Mouse (Mus musculus) midbrain, embryonic 14.5 days (tissue): ENCODE results near the gene Ptpn1. TPM values are rescaled to one million over a fixed set of nuclear protein-coding genes. Genes with fewer than 3 reads are reported as not detected.

Experiments
- ATAC-seq: fragments of 200-750 bp; cut with Nextera tagmentation; 2 replicates; pipeline ENCODE4 v1.8.0; 2017; ENCODE audit warnings: moderate number of reproducible peaks, moderate library complexity; ENCODE audit not compliant: low FRiP score, low TSS enrichment
- DNase-seq: peaks from one replicate; pipeline ENCODE4 v3.0.0-alpha.2; 2015
- H3K27ac ChIP-seq: fragments of 300-500 bp; sonication (generic); replicated peaks from 2 replicates; pipeline ENCODE4 v1.5.1; 2014; ENCODE audit warnings: mild to moderate bottlenecking, low read depth, low read length, moderate library complexity
- H3K27me3 ChIP-seq: fragments of 300-500 bp; sonication (generic); 2 replicates; pipeline ENCODE4 v1.6.1; 2014; ENCODE audit warnings: low read length, control low read depth, mixed read lengths; ENCODE audit not compliant: control insufficient read depth, insufficient read depth
- H3K36me3 ChIP-seq: fragments of 300-500 bp; sonication (generic); 2 replicates; pipeline ENCODE4 v1.6.1; 2014; ENCODE audit warnings: low read length, control low read depth; ENCODE audit not compliant: control insufficient read depth, insufficient read depth
- H3K4me1 ChIP-seq: fragments of 300-500 bp; sonication (generic); 2 replicates; pipeline ENCODE4 v1.6.1; 2014; ENCODE audit warnings: mild to moderate bottlenecking, antibody characterized with exemption, low read length, control low read depth; ENCODE audit not compliant: control insufficient read depth, insufficient read depth
- H3K4me2 ChIP-seq: fragments of 300-500 bp; sonication (generic); 2 replicates; pipeline ENCODE4 v1.6.1; 2014; ENCODE audit warnings: mild to moderate bottlenecking, low read length, moderate library complexity
- H3K4me3 ChIP-seq: fragments of 300-500 bp; sonication (generic); replicated peaks from 2 replicates; pipeline ENCODE4 v1.5.1; 2014; ENCODE audit warnings: low read depth, low read length
- H3K9ac ChIP-seq: fragments of 300-500 bp; sonication (generic); replicated peaks from 2 replicates; pipeline ENCODE4 v1.6.1; 2014; ENCODE audit warnings: mild to moderate bottlenecking, low read length, moderate library complexity
- H3K9me3 ChIP-seq: fragments of 300-500 bp; sonication (generic); 2 replicates; pipeline ENCODE4 v1.6.1; 2016; ENCODE audit warnings: low read length, control low read depth, mixed read lengths; ENCODE audit not compliant: control insufficient read depth
- WGBS: fragments of 180-500 bp; shearing (Covaris S2); extraction: QIAGEN DNeasy Blood & Tissue Kit; methylation state at CpG from one replicate; pipeline ENCODE4 v1.1.7; 2014; 5-methylcytosine and 5-hydroxymethylcytosine counted together
- polyA plus RNA-seq: library from polyadenylated mRNA; unstranded; fragments of >200 nt; fragmentation: Nextera tagmentation; extraction: Ambion mirVana; gene quantifications from 2 replicates; pipeline ENCODE4 v1.2.1, GENCODE M21; 2014

The Ptpn1 gene
- polyA plus RNA-seq, 1 experiment from 2014 or later = 81.9 TPM

GRCm38 (mm10) chr2:167962347-167962746 lies 30.5 kb downstream of the Ptpn1 start:
- Histone ChIP-seq H3K4me1 (0 out of 2 replicates have a peak, but pooled peaks cover 2% of the 10 kb centered on the region), H3K36me3 (peaks cover 43% of the 10 kb centered on the region), H3K27ac (no peak overlapping the region), H3K9ac (no peak overlapping the region), H3K27me3 (no peaks in the 10 kb centered on the region), H3K9me3 (no peaks in the 10 kb centered on the region), H3K4me3 (no peak overlapping the region), H3K4me2 (no peak overlapping the region)
- WGBS = 93% methylated on average over 6 of the region's 6 CpGs
- no peak for ATAC-seq
- no peak for DNase-seq

- WGBS = 96% methylated on average over 4 of the region's 4 CpGs
- Histone ChIP-seq H3K9me3 (no peaks in the 10 kb centered on the region), H3K27me3 (no peaks in the 10 kb centered on the region), H3K4me1 (0 out of 2 replicates have a peak, but pooled peaks cover 2% of the 10 kb centered on the region), H3K27ac (no peak overlapping the region), H3K9ac (no peak overlapping the region), H3K36me3 (peaks cover 51% of the 10 kb centered on the region), H3K4me2 (no peak overlapping the region), H3K4me3 (no peak overlapping the region)
- no peak for DNase-seq
- ATAC-seq = no peak
Observed at GRCm38 (mm10) chr2:167963176-167963575, 31.3 kb downstream of the Ptpn1 start.

- DNase-seq (no peak), ATAC-seq (no peak)
- 96% methylated on average over 9 of the region's 9 CpGs for WGBS
- Histone ChIP-seq H3K4me2 (no peak overlapping the region), H3K36me3 (peaks cover 58% of the 10 kb centered on the region), H3K4me3 (no peak overlapping the region), H3K9me3 (no peaks in the 10 kb centered on the region), H3K4me1 (no peaks in the 10 kb centered on the region), H3K9ac (no peak overlapping the region), H3K27ac (no peak overlapping the region), H3K27me3 (no peaks in the 10 kb centered on the region)
Observed at GRCm38 (mm10) chr2:167963778-167964300, 32.0 kb downstream of the Ptpn1 start.

GRCm38 (mm10) chr2:167964320-167964719 lies 32.5 kb downstream of the Ptpn1 start:
- no peaks in the 10 kb centered on the region for H3K9me3 ChIP-seq
- DNase-seq (no peak), ATAC-seq (no peak)
- H3K4me1 ChIP-seq = no peaks in the 10 kb centered on the region
- H3K4me3 ChIP-seq = no peak overlapping the region
- H3K9ac ChIP-seq = no peak overlapping the region
- peaks cover 63% of the 10 kb centered on the region for H3K36me3 ChIP-seq
- H3K27ac ChIP-seq = no peak overlapping the region
- no peaks in the 10 kb centered on the region for H3K27me3 ChIP-seq
- no peak overlapping the region for H3K4me2 ChIP-seq
- WGBS = 93% methylated on average over 9 of the region's 9 CpGs

- Histone ChIP-seq H3K4me2 (no peak overlapping the region), H3K27ac (no peak overlapping the region), H3K4me3 (no peak overlapping the region), H3K4me1 (no peaks in the 10 kb centered on the region), H3K9me3 (no peaks in the 10 kb centered on the region), H3K9ac (no peak overlapping the region), H3K27me3 (no peaks in the 10 kb centered on the region), H3K36me3 (peaks cover 78% of the 10 kb centered on the region)
- 96% methylated on average over 3 of the region's 3 CpGs for WGBS
- ATAC-seq (no peak), DNase-seq (no peak)
Observed at GRCm38 (mm10) chr2:167965911-167966310, 34.1 kb downstream of the Ptpn1 start.

- Histone ChIP-seq H3K36me3 (peaks cover 98% of the 10 kb centered on the region), H3K4me3 (no peak overlapping the region), H3K9ac (no peak overlapping the region), H3K4me1 (no peaks in the 10 kb centered on the region), H3K27me3 (no peaks in the 10 kb centered on the region), H3K27ac (no peak overlapping the region), H3K4me2 (no peak overlapping the region), H3K9me3 (no peaks in the 10 kb centered on the region)
- no peak for ATAC-seq
- WGBS = 98% methylated on average over 7 of the region's 7 CpGs
- no peak for DNase-seq
Observed at GRCm38 (mm10) chr2:167968504-167968903, 36.6 kb downstream of the Ptpn1 start.

GRCm38 (mm10) chr2:167969851-167970541 lies 38.1 kb downstream of the Ptpn1 start:
- Histone ChIP-seq H3K4me1 (no peaks in the 10 kb centered on the region), H3K4me3 (no peak overlapping the region), H3K4me2 (no peak overlapping the region), H3K36me3 (peaks cover 98% of the 10 kb centered on the region), H3K27ac (no peak overlapping the region), H3K27me3 (no peaks in the 10 kb centered on the region), H3K9me3 (no peaks in the 10 kb centered on the region), H3K9ac (no peak overlapping the region)
- 85% methylated on average over 10 of the region's 10 CpGs for WGBS
- no peak for DNase-seq
- ATAC-seq = no peak

GRCm38 (mm10) chr2:167972146-167972545 lies 40.3 kb downstream of the Ptpn1 start:
- Histone ChIP-seq H3K27ac (no peak overlapping the region), H3K4me2 (no peak overlapping the region), H3K4me1 (no peaks in the 10 kb centered on the region), H3K9ac (no peak overlapping the region), H3K9me3 (no peaks in the 10 kb centered on the region), H3K4me3 (no peak overlapping the region), H3K27me3 (no peaks in the 10 kb centered on the region), H3K36me3 (peaks cover 98% of the 10 kb centered on the region)
- DNase-seq = no peak
- ATAC-seq = no peak
- 87% methylated on average over 5 of the region's 5 CpGs for WGBS

- whole genome bisulfite sequencing = 67% methylated on average over 1 of the region's 1 CpGs
Observed at GRCm38 (mm10) chr2:167972809-167973208, 41.0 kb downstream of the Ptpn1 start.

More at GRCm38 (mm10) chr2:167972809-167973208, 41.0 kb downstream of the Ptpn1 start:
- no peaks in the 10 kb centered on the region for H3K27me3 ChIP-seq
- no peak overlapping the region for H3K4me2 ChIP-seq
- no peaks in the 10 kb centered on the region for H3K4me1 ChIP-seq
- H3K9ac ChIP-seq = no peak overlapping the region
- DNase-seq = no peak
- H3K27ac ChIP-seq = no peak overlapping the region
- no peak for ATAC-seq
- H3K9me3 ChIP-seq = no peaks in the 10 kb centered on the region
- no peak overlapping the region for H3K4me3 ChIP-seq
- peaks cover 98% of the 10 kb centered on the region for H3K36me3 ChIP-seq
